Mouse (Mus musculus): Measurements from ENCODE around the gene Prim2. TPM values are rescaled to one million over a fixed set of nuclear protein-coding genes. Genes with fewer than 3 reads are reported as not detected.

The Prim2 gene
- polyA plus RNA-seq (2014; fragmentation: Illumina TruSeq; extraction: RNeasy Lipid Tissue Mini Kit (QIAGEN cat#74804); ENCODE audit: low read depth, low replicate concordance) = 6.9 TPM

GRCm38 (mm10) chr1:33669708-33670141 is at the start of gene Prim2:
TSS of gene Prim2 (minus strand) at chr1:33669795.

Other genes with a start within 250 kb of the Prim2 start
- 14.1 TPM for gene Rab23, start 50.1 kb upstream of the Prim2 start, polyA plus RNA-seq (2014; fragmentation: Illumina TruSeq; extraction: RNeasy Lipid Tissue Mini Kit (QIAGEN cat#74804); ENCODE audit: low read depth, low replicate concordance)
- 28.7 TPM for gene Bag2, start 88.0 kb upstream of the Prim2 start, polyA plus RNA-seq (2014; fragmentation: Illumina TruSeq; extraction: RNeasy Lipid Tissue Mini Kit (QIAGEN cat#74804); ENCODE audit: low read depth, low replicate concordance)
- gene Zfp451, start 144.8 kb upstream of the Prim2 start, polyA plus RNA-seq (2014; fragmentation: Illumina TruSeq; extraction: RNeasy Lipid Tissue Mini Kit (QIAGEN cat#74804); ENCODE audit: low read depth, low replicate concordance) = 72.9 TPM
- 2.0 TPM for gene Bend6, start 238.0 kb upstream of the Prim2 start, polyA plus RNA-seq (2014; fragmentation: Illumina TruSeq; extraction: RNeasy Lipid Tissue Mini Kit (QIAGEN cat#74804); ENCODE audit: low read depth, low replicate concordance)
- gene Dst, start 238.4 kb upstream of the Prim2 start, polyA plus RNA-seq (2014; fragmentation: Illumina TruSeq; extraction: RNeasy Lipid Tissue Mini Kit (QIAGEN cat#74804); ENCODE audit: low read depth, low replicate concordance) = 51.6 TPM

All from adrenal gland, adult 10 weeks (tissue).